Mouse (Mus musculus): Measurements from ENCODE around the gene Ube2v1.

- TF ChIP-seq CTCF (IDR thresholded peaks at IDR 0.05; ENCODE audit: extremely low read depth, insufficient read length, insufficient replicate concordance, low read depth, low read length) = no peak
- no peak for TF ChIP-seq POLR2A (IDR thresholded peaks at IDR 0.05; ENCODE audit: low read depth, low read length)
These were observed 25.8 kb downstream of the Ube2v1 start for GRCm38 (mm10) chr2:167605817-167606744.
